Mouse (Mus musculus) adrenal gland, adult (tissue): ENCODE results near the gene Masp1.

Experiments used
- DNase-seq, 2 experiments: peaks; one replicate each; pipeline ENCODE4 v3.0.0; 2022 to 2023; ENCODE audit warnings: low spot score in 1 of 2; ENCODE audit not compliant: inconsistent age in 2 of 2

Gene Masp1

DNA sequence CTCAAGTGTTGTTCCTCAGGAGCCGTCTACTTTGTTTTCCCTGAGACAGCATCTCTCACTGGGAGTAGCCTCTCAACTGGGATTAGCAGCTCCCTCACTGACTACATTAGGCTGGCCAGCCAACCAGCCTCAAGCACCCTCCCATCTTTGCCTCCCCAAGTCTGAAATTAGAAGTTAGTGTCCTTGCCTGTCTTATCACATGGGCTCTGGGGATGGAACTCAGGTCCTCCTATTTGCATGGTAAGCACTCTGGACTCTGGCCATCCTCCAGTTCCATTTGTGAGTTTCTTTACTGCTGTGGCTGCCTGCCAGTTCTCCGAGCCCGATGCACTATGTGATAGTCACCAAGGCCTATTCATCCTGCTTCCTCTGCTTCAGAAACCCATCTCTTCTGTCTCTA, 4.8 kb downstream of the Masp1 start:
- DNase-seq = peak; percentile 53 to 82

GRCm38 (mm10) chr16:23513401-23513800, 7.2 kb downstream of the Masp1 start:
- no peak for DNase-seq

DNA sequence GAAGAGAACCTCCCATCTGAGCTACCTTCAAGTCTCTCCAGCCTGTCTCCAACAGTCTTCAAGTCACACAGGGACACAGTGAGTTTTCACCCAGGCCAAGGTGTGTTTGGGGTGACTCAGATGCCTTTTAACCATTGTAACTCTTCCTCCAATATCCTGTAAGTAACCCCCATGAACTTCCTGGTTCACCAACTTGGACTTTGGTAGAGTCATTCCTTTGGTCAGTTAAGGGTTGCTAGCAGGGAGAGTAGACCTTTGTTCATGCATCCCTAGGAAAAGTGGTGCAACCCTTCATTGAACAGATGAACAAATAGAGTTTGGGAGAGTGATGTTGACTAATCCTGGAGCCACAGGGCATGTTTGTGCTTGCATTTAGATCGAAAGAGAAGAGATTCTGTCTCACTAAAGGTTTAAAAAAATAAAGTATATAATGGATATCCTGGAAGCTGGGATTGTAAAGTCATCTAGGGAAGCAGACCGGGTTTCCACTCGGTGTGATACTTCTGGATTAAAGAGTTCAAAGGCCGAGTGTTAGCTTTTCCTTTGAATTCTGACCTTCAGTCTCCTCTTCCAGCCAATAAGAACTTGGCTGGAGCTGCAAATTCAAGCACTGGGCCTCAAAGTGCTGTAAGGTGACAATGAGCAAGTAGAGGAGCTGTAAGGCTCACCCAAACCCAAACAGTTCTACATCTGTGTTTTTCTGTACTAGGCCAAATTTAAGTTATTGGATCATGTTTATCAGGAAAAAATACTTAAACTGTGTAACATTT, 9.3 kb downstream of the Masp1 start:
- DNase-seq = no peak

GRCm38 (mm10) chr16:23505904-23506687, 14.5 kb downstream of the Masp1 start:
- peak in 1 of 2 experiments; percentile 67 for DNase-seq

- DNase-seq = no peak
These were observed 16.3 kb downstream of the Masp1 start for GRCm38 (mm10) chr16:23504320-23504744.

- no peak for DNase-seq
These were observed 17.3 kb downstream of the Masp1 start for GRCm38 (mm10) chr16:23503351-23503750.

GRCm38 (mm10) chr16:23502478-23502877, 18.1 kb downstream of the Masp1 start:
- DNase-seq = no peak

GRCm38 (mm10) chr16:23501288-23501687, 19.3 kb downstream of the Masp1 start:
- no peak for DNase-seq

GRCm38 (mm10) chr16:23500558-23500957, 20.1 kb downstream of the Masp1 start:
- no peak for DNase-seq

GRCm38 (mm10) chr16:23498691-23499131, 21.9 kb downstream of the Masp1 start:
- DNase-seq = no peak

DNA sequence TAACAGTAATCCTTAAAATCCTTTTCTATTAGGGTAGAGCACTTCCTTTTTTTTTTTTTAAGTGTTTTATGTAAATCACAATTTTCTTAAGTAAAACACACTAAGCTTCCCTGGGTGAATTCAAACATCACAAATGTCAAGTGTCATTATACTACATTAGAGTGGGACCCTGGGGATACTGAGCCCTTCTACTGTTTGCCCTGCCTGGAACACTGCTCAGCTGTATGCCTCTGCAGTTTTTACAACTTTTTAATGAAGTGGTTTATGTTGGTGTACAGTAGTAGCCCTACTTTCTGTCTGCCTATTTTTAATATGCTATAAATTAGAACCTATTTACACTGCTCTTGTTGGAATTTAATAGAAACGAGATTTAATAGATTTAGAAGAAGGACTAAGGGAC, 22.7 kb downstream of the Masp1 start:
- DNase-seq = no peak

GRCm38 (mm10) chr16:23497440-23497839, 23.2 kb downstream of the Masp1 start:
- peak in 1 of 2 experiments; percentile 74 for DNase-seq

- DNase-seq = no peak
These were observed 24.2 kb downstream of the Masp1 start for GRCm38 (mm10) chr16:23496245-23496924.

DNA sequence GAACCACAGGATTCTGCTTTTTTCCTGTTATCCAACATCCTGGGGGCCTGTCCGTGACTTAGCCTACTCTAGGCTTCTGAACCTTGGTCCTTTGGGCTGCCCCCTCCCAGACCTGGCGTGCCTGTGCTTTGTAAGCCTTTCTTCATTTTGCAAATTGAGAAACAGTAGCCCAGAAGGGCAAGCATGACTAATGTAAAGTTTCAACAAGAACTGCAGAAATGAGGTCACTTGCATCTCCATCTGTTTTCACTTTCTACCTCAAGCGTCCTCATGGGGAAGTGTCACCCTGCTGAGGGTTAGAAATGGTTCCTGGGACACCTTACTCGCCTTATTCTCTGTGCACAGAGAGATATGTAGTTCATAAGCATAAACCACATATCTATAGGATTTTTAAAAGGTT, 27.8 kb downstream of the Masp1 start:
- peak in 1 of 2 experiments; percentile 67 for DNase-seq

DNA sequence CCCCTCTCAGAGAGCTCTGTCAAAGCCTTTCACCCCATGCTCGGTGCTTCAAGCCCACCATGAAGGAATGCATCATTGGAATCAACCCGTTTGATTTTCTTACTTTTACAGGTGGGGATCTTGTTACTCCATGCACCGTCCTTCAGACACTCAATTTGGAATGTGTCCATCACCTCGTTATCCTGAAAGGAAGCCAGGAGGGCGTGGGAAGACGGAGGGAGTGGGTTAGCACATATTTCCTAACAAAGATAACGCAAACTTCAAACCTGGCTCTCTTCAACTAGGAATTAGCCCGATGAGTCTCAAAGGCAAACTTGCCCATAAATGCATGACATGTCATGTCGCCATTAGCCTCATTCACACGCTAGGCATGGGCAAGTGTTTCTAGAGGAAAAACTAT, 37.3 kb downstream of the Masp1 start:
- DNase-seq = no peak

DNA sequence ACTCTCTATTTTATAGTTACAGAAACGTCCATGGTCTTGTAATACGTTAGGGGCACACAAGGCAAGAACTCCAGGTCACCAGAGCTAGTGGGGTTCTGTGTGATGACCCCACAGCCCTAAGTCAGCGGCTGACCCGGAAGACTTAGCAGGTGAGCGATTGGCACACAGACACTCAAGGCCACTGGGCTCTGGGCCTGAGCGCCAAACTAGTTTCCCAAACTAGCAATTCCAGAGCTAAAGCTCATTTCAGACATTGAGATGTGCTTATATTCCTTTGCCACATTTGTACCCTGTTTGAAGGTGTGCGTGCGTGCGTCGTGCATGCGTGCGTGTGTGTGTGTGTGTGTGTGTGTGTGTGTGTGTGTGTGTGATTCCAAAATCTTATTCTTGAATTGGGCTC, 37.8 kb downstream of the Masp1 start:
- DNase-seq = no peak

DNA sequence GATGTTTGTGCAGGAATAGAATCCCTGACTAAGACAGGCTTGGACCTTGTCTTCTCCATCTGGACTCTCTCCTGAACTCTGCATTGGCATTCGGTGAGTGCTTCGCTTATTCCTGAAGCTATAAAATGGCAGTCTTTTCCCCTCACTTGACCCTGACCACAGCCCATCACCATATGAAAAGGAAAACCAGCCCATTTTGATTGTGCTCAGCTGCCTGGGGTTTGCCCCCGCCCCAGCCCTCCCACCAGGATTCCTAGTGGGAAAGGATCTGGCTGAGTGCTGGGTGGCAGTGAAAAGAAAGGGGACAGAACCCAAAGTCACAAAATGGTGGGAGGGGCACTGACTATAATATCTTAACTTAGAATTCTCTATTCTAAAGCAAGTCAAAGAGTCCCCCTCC, 38.4 kb downstream of the Masp1 start:
- no peak for DNase-seq

- no peak for DNase-seq
These were observed 40.6 kb downstream of the Masp1 start for GRCm38 (mm10) chr16:23479872-23480603.

DNA sequence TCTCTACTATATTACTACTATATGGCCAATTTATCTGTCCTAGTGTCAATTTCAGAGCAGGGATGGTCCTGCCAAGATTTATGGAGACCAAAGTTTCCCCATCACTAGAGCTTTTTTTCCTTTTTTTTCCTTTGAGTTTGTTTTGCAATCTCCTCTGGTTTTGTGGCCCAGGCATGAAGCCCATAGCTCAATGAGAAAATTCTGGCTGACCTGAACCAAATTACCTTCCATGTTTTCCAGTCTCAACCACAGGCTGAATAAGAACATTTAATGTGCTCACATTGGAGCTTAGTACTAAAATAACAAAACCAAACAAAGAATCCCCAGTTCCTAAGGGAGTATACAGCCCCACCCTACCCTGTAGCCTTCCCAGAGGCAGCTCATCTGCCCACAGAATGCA, 44.0 kb downstream of the Masp1 start:
- DNase-seq = no peak

DNA sequence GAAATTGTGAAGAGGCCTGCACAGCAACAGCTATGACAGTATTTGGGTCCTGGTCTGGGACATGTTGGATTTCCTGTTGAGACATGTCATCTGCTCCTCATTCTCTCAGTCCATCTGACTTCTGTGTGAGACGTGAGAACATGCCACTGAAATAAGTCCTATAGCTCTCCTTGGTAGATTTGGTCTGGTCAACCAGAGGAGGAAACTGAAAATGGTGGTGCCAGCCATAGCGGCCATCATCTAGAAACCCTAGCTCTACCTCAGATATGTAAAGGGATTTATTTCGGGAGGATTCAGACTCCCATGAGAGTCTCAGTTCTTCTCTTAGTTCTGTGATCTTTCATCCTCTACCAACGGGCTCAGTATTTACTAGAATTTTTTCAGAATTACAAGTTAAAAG, 45.0 kb downstream of the Masp1 start:
- DNase-seq = no peak

DNA sequence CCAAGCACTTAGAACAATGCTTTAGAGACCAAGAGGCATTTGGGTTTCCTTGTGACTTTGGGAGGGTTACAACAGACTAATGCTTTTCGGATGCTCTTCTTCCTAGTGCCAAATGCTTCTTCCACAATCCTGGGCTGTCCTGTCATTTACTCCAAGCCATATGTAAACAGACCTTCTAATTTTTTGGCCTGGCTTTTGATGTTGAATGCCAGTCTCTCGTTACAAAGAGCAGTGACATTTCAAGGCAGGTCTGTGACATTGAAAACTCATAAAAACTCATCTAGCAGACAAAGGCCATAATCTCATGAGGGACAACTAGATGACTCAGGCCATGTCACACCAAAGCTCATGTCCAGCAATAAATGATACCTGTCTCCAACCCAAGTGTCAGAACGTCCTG, 48.6 kb downstream of the Masp1 start:
- peak; percentile 33 to 87 for DNase-seq
